Mouse (Mus musculus): ENCODE data around the gene Hes1.

DNA sequence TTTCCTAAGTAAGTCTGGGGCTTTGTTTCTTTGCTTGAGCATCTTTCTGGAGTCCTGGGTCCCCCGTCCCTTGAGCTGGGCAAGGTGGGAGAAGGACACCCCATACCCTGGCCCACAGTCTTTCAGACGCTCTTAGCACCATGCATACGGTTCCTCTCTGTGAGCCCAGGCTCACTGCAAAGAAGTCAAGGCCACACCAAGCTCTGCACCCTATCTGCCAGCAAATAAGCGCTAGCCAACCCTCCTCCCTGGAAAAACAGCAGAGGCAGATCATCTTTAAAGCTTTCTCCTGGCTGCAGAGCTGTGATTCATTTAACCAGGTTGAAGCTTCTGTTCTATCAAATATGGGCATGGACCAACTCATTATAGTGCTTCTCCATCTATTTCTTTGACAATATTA is 9.6 kb upstream of the Hes1 start:
- TF ChIP-seq TAL1 (IDR thresholded peaks at IDR 0.05; ENCODE audit: low read length) (no peak), GATA1 (IDR thresholded peaks at IDR 0.05; ENCODE audit: low read length) (no peak)

Data from erythroblast, embryonic 14.5 days (primary cell).